Mouse (Mus musculus) spleen, postnatal 4 days (tissue): ENCODE measurements around the gene Ubl3.

Source experiments
- DNase-seq, 2 experiments: peaks; one replicate each; pipeline ENCODE4 v3.0.0; 2022; ENCODE audit warnings: low spot score in 2 of 2

Ubl3 gene

DNA sequence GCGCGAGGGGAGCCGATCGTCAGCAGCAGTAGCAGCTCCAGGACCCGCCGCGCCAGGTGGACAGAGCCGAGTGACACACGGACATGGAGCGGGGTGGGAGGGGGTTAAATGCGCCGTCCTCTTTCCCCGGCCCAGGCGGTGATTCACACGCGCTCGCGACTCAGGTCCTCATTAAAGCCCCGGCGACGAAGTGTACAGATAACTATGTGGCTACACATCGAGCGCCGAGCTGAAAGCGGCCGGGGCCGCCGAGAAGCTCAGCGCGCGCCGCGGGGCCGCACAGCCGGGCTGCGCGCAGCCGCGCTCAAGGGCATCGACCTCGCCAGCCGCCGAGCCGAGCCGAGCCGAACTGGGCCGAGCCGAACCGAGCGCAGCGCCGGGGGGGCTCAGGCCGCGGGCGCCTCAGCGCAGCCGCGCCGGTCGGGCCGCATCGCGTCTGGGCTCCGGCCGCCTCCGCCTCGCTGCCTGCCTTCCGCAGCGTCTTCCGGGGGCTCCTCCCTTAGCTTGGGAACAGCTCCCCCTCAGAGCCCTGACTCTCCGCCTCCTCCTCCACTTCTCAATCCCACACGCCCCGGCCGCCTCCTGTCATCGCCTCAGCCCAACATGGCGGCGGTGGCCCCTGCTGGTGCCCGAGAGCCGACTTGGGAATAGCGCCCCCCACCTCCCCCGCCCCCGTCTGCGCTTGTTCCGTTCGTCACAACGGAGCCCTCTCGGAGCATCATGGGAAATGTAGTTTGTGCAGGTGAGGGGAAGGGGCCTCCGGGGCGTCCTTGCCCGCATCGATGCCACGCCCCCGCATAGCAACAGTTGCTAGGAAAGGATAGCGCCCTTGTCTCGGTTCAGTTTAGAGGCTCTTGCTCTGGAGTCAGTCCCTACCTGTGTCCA lies at the start of gene Ubl3:
TSS of gene Ubl3 (minus strand) at position 603 of the 885 bp plus-strand sequence.
- DNase-seq = peak; percentile 71 to 86

DNA sequence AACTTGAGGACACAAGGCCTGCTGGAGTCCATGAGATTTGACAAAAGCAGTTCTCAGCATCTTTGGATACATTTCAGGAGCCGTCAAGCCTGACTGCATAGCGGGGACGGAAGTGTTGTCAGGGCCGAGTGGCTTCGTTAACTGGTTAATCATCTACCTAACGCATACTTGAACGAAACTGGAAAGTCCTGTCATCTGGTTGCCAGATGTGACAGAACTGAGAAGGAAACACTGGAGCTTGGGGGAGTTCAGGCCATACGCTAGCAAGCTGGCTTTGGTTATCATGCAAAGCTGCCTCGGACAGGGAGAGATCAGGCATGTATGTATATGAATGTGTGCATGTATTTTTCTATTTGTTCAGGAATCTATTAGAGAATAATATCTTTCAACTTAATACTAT lies 45.8 kb upstream of the Ubl3 start:
- DNase-seq = no peak

DNA sequence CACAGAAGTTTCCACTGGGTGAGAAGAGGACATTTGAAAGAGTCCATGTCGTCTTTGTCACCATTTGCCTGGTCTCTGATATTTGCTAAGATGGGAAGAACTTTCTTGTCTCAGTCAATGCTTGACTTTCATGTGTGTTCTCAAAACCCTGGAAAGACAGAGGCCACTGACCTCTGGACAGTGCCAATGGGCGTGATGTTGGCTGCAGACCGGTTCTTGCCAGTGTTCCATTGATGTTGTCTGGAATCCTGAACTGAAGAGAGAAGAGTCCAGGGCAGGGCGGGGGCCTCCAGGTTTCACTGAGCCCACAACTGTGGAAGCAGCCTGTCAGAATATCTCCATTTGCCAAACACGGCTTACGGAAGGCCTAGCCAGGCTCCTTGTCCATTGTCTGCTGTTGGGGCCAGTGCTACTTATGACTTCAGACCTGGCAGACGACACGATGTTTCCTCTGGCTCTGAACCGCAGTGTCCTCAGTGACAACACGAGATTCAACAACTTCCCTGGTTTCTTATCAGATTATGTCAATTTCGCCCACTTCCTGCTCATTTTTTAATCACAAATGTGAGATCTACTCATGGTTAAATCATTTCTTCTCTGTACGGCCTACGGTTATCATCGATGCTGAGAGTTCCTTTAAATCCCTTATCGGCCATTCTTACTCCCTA lies 43.6 kb upstream of the Ubl3 start:
- no peak for DNase-seq

DNA sequence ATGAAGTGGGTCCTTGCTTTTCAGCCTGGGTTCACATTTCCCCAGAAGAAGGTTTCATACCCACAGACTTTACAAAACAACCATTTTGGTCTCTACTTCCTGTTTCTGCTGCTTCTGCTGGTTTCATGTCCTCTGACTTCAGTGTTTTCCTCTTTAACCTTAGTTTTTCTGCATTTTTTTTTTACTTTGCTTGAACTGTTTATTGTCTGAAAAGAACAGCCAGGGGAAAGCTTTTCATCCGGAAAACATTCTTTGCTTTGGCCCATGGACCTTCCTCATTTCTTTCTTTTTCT lies 42.8 kb upstream of the Ubl3 start:
- DNase-seq = no peak

DNA sequence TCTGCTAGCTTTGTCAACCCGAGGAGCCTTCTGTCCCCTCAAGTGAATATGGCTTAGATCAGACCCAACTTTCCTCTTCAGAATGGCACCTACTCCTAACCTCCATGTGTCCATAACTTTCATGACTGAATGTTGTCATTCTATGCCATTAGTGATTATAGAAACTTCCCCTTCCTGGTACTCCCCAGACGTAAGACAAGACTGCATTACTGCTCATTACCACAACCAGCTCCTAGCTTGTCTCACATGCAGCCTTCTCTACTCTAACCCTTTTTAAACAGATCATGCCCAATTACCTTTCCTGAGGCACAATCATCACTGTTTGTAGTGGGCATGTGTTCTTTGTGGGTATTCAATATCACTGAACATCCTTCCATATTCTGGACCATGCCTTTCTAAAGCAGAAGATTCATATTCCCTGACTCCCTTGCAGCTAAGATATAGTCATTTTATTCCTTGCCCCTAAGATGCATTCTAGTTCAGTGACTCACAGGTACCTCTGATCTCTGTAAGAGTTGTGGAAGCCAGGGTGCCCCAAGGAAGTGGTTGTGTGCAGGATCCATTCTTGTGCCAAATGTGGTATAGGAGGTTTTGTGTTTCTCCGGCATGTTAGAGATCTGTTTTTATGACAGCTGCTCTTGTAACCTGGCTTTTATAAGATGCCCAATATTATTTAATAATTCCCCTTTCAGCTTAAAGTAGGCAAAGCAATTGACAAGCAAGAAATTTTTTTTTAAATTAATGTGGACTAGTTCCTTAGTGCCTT lies 42.3 kb upstream of the Ubl3 start:
- DNase-seq = no peak

DNA sequence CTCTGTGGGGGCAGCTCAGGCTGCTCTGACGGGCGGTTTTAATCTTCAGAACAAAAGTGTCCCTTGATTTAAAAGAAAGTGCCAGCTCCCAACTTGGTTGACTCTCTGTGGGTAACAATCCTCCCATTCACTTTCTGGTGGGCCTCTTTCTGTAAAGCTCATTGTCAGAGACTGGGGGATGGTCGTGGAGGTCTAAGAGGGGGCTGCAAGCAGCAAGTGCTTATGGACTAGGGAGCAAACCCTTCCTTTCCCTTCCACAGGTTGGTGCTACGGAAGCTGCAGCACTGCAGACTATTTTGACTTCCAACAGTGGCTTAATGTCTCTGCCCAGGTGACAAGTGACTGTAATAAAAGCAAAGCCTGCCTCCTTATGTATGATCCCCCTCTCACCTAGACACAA lies 41.0 kb upstream of the Ubl3 start:
- no peak for DNase-seq

DNA sequence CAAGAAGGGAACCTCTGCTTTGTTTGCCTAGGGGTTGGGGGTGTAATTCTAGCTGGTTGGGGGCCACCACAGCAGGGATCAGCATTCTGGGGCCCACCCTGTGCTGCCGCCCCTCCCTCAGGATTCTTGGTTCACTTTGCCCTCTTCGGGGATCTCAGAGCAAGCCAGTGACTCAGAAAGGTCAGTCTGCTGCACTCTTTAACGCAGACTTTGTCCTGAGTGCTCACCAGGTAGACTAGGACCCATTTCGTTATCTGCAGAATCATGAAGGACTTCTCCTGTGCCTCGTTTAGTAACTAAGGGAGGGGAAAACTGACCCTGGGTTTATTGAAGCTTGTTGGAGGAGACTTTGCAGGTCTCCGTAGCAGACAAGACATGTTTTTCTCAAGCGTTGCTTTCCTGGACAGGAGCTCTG lies 38.9 kb upstream of the Ubl3 start:
- DNase-seq = no peak

DNA sequence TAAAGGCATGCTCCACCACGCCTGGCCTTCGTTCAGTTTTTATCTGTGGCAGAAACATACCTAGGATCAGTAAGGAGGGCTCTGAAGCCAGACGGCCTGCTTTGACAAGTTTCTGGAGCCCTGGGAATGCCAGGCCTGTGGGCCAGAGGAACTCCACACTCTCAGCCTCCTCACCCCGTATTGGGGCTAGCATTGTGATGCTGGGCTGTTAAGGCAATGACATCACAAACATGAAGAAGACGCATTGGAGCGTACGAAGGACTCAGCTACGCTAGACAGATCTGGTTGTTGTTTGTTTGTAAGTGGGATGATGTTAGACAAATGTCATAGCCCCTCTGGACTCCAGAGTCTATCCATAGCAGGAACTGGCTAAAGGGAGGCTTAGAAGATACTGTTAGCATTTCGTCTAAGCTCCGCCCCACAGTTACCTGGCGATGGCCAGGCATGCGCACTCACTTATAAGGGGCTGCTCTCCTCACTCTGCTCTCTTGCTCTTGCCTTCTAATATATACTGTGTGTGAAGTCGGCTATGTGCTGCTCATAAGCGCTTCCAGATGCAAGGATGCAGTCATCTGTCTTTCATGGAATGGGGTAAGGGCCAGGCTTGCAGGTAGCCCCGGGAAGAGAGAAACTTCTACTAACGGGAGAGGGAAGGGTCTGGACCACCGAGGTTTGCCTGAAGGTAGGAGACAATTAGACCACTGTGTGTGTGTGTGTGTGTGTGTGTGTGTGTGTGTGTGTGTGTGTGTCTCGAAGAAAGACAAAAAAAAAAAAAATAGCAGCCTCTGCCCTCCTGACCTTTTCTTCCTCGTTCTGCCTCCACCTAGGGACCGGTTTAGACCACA lies 38.2 kb upstream of the Ubl3 start:
- no peak for DNase-seq

DNA sequence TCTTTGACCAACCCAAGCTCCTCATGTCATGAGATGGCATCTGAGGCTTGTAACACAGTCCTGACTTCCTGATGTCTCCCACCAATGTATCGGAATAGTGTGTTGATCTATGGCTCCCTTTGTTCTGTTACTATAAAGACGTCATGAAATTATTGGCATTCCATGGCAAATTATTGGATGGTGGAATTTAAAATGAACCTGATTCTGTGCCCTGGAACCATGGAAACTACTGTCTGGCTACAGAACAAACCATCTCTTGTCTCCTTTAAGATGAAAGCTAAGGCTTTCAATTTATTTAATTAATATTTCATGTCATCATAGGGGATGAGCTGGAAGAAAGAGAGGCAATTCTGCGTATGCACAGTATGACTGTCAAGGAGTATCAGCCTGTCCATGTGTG lies 36.4 kb upstream of the Ubl3 start:
- DNase-seq = no peak

DNA sequence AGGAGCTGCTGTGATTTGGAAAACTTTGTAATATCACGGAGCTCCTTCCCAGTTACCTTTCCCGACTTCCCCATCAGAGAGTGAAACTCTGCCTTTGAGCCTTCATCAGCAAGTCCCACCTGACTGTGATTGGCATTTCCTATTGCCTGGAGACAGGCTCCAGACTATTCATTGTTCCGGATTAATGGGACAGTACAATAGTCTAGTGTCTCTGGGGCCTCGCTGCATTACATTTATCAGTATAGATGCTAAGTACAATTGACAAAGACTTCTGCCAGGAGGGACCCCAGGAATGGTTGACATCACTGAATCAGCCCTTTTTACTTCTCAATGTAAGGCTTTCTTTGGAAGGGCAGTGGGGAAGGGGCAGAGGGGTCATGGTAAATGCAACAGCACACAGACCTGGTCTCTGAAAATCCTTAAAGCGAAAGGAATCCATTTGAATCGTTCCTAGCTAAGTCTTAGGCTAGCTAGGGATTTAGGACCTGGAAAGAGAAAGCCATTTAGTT lies 35.6 kb upstream of the Ubl3 start:
- DNase-seq = no peak

DNA sequence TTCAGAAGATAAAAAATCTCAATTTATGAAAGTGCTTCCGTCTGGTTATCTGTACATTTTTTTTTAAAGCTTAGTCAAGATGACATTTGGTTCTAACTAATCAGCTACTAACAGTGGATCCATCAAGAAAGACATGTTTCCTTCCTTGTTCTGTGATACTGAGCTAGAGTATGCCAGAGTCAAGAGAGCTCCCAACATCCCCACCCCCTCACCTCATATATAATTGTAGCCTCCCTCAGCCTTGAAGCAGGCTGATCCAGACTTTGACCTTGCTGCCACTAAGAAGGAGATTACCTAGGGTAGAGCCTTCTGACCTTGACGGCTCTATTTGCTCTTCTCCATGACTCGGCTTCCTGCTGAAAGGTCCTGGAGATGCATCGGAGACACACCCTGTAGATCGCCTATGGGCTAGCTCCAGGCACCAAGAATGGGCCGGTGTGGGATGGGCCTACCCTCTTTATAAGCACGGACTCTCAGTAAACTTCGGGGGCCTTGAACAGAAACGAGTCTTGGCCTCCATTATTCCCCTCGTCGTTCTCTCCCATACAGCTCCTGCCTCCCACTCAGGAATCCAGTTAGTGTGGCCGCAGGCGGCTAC lies 27.9 kb upstream of the Ubl3 start:
- no peak for DNase-seq

DNA sequence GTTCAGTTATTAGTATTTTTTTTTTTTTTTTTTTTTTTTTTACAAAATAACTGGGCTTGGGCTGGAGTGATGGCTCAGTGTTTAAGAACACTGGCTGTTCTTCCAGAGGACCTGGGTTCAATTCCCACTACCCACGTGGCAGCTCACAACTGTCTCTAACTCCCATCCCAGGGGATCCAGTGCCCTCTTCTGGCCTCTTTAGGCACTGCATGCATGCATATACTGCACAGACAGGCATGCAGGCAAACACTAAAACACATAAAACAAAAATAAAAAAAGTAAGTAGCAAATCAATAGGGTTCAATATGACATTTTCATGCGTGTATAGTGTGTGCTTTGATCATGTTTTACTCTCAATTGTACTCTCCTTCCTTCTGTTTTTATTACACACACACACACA lies 26.6 kb upstream of the Ubl3 start:
- DNase-seq = no peak

DNA sequence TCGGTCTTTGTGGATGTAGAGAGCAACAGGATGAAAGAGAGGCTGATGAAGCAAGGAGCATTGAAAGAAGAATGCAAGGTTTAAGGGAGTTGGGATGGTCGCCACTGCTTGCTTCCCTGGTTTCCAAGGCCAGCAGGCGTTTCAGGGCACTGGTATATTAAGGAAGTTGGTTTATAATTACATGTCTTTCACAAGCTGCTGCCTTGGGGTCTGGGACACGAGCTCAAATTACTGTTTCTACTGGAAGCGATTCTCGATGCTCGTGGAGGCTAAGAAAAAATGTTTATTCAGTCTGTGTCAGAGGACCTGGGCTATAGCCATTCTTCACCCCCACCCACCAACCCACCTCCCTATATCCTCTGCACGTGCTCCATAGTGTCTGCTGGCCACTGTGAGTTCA lies 25.8 kb upstream of the Ubl3 start:
- DNase-seq = no peak

DNA sequence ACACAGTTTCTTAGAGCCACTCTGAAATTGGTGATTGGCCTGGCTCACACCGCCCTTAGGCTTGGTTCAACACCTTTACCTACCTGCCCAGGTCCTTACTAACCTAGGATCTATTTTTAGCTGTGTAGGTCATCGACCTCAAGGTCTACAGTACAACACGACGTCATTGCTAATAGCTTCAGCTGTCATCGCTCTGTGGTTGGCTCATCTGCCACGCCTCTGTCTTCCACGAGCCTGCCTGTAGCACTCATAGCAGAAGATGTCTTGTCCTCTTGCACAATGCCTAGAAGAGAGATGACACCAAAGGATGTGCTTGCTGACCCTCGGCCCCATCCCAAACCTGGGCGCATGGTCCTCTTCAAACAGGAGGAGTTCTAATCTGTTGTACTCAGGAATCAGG lies 24.7 kb upstream of the Ubl3 start:
- DNase-seq = no peak

DNA sequence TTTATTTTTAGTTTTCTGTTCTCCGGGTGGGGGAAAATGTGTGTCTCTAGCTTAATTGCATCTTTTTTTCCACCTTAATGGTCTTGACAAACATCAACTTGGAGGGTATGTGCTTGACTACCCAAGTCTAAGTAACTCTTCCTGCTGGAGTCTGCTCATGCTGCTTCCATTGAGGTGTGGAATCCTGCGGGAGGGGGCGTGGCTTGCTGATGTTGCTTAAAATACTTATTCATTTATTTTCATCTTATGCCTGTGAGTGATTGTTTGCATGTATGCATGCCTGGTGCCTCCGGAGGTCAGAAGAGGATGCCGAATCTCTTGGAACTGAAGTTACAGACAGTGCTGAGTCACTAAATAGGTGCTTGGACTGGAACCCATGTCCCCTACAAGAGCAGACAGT lies 22.6 kb upstream of the Ubl3 start:
- DNase-seq = no peak

DNA sequence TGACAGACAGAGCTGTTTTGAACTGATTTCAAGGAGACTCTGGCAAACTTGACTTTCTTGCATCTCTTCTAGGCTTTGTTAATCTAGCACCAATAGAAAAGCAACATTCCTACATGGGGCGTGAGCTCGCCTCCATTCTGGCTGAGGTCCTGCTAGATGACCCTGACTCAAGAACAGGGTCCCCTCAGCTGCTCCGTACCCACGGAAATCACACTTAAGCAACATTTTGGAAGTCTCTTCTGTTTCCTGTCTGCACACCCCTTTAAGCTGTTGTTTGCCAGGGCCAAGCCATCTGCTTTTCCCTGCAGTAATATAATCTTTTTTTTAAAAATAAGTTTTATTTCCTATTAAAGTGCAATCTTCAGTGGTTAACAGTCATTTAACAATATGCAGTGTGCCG lies 20.1 kb upstream of the Ubl3 start:
- DNase-seq = no peak

DNA sequence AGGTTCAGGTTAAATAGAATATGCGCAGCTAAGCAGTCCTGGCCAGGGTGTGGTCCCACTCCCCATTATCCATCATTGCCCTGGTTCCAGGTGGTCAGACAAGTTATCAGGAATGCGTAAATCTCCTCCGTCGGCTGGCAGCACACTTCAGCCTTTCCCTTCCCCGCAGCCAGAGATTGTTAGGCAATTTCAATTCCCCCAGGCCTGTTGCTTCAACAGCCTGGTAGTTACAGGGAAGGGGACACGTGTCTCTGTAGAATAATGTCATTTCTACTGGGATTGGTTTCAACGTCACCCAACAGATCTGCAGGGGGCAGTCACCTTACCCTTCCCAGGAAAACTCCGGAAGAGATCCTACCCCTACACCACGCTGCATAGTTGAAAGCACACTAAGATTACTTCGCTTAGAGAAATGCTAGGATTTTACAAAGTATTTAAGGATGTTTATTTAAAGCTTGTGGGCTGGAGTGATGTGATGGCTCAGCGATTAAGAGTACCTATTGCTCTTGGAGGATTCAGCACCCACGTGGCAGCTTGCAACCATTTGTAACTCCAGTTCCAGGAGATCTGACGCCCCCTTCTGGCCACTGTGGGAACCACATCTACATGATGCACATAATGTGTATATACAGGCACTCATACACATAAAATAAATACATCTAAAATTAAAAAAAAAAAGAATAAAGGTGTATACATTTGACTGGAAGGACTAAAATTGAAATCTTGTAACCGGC lies 18.1 kb upstream of the Ubl3 start:
- DNase-seq = no peak

DNA sequence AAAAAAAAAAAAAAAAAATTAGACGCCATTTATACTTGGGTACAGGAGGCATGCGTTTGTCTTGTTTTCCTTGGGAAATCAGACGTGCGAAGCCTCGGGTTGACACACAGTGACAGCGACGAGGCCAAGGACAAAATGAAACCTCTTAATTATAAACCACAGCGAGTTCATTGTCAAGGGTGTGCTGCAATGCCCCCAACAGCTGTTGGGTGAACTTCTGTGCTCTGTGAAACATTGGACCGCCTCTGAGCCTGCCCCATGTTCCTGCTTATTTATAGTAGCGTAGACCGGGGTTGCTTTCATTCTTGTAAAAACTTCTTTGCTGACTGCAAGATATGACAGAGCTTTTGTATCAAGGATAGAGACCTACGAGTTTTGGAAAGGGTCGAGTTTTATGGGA lies 16.9 kb upstream of the Ubl3 start:
- DNase-seq = no peak

DNA sequence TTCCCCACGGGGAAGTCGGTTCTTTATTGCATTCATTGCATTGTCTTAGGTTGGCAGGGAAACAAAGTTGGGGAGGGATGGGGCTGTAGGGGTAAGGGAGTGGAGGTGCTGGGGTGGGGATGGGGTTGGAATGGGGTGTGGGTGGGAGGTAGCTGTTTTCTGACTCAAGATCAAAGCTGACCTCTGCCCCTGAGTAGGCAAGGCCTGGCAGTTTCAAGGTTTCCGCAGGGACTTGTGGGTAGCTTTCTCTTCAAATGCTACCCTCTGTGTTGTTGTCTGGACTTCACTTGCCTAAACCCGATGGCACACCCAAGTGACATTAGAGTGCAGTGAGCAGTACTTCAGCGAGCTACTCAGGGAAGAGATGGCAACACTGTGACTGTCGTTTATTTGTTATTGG lies 13.0 kb upstream of the Ubl3 start:
- DNase-seq = no peak

DNA sequence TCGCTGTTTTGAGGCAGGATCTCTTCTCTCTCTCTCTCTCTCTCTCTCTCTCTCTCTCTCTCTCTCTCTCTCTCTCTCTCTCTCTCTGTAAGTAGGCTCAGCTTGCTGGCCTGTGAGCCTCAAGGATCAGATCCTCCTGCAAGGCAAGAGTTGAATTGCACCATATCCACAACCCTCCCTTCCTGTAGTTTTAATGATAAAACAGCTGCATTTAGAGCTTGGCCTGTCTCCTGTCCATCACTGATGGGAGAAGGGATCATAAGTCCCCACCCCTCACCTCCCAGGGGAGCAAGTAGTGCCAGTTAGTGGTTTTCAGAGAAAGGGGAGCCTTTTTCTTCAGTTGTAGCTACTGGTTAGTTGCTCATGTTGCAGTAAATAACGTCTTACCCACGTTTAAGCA lies 11.5 kb upstream of the Ubl3 start:
- no peak for DNase-seq

DNA sequence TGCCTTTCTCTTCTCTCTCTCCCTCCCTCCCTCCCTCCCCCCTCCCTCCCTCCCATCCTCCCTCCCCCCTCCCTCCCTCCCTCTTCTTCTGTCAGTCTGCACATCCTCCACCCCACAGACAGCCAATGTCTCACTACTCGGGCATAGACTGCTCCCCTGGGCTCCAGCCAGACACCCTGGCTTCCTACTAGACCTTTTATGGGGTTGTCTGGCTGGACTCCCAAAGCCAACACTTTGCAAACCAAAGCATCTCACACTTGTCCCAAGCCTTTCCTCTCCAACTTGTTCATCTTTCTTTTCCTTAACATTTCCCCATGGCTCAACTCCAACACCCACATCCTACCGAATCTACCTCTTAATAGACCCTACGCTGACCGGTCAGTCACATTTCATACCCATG lies 10.7 kb upstream of the Ubl3 start:
- no peak for DNase-seq
